Mouse (Mus musculus) stomach, postnatal 0 days (tissue): Measurements from ENCODE around the gene P2rx3.

ENCODE experiments used
- CTCF ChIP-seq: IDR thresholded peaks from 2 replicates; pipeline ENCODE4 v1.5.1; 2016; ENCODE audit warnings: antibody characterized with exemption, low read depth, mild to moderate bottlenecking, moderate library complexity
- EP300 ChIP-seq: optimal IDR thresholded peaks from 2 replicates; pipeline ENCODE3; 2016; ENCODE audit warnings: antibody characterized with exemption

- no peak for TF ChIP-seq CTCF
- TF ChIP-seq EP300, result no peak
These were observed 10.4 kb upstream of the P2rx3 start, which contains the start of gene Tnks1bp1 for GRCm38 (mm10) chr2:85047596-85048167.
